Mouse (Mus musculus): ENCODE measurements around the gene Agap1. TPM values are rescaled to one million over a fixed set of nuclear protein-coding genes. Genes with fewer than 3 reads are reported as not detected.

Agap1 gene
- polyA plus RNA-seq, 1 experiment from 2014 or later = 10.8 TPM

- no peak overlapping the region for H3K27ac ChIP-seq (ENCODE audit: low read depth, low read length)
- no peak overlapping the region for H3K4me3 ChIP-seq (ENCODE audit: low read depth, low read length)
- H3K9ac ChIP-seq (ENCODE audit: low read depth, low read length) = no peak overlapping the region
- no peak overlapping the region for H3K4me2 ChIP-seq
- H3K4me1 ChIP-seq (ENCODE audit: control insufficient read depth, insufficient read depth, low read length) = 0 out of 2 replicates have a peak, but pooled peaks cover 2% of the 10 kb centered on the region
- no peaks in the 10 kb centered on the region for H3K9me3 ChIP-seq (replicated peaks; ENCODE audit: control insufficient read depth, low read length)
- no peak; the same call in 1 of the 2 replicates for ATAC-seq (replicated peaks; ENCODE audit: insufficient number of reproducible peaks, low FRiP score, low TSS enrichment)
- no peaks in the 10 kb centered on the region for H3K27me3 ChIP-seq (ENCODE audit: control insufficient read depth, insufficient read depth, low read length)
- H3K36me3 ChIP-seq (ENCODE audit: control insufficient read depth, insufficient read depth, low read length) = no peaks in the 10 kb centered on the region
- WGBS (ENCODE audit: insufficient replicate concordance) = 72% methylated on average over 13 of the region's 13 CpGs
Observed at GRCm38 (mm10) chr1:89730589-89731195, 276.1 kb downstream of the Agap1 start.

DNA sequence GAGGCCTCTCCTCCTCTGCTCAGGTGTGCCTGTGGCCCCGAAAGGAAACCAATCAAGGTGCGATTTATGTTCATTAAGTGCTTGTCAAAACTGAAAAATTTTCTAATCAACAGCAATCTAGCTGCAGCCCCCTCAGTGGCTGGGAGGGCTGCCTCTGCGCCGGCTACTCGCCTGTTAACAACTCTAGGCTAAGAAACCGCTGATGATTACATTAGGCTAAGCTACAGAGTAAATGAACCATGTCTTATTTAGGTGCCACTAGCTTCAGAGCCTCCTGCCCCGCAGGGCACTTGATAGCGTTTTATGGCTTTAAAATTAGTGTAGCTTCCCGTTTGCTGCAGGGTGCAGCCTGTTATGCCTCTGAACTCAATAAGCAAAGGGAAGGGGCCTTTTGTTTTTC, 279.8 kb downstream of the Agap1 start:
- WGBS (ENCODE audit: insufficient replicate concordance) = 77% methylated on average over 9 of the region's 9 CpGs
- Histone ChIP-seq H3K27ac (ENCODE audit: low read depth, low read length) (no peak overlapping the region), H3K4me3 (ENCODE audit: low read depth, low read length) (no peak overlapping the region), H3K27me3 (ENCODE audit: control insufficient read depth, insufficient read depth, low read length) (no peaks in the 10 kb centered on the region), H3K9me3 (replicated peaks; ENCODE audit: control insufficient read depth, low read length) (no peaks in the 10 kb centered on the region), H3K4me1 (ENCODE audit: control insufficient read depth, insufficient read depth, low read length) (0 out of 2 replicates have a peak, but pooled peaks cover 2% of the 10 kb centered on the region), H3K4me2 (no peak overlapping the region), H3K36me3 (ENCODE audit: control insufficient read depth, insufficient read depth, low read length) (no peaks in the 10 kb centered on the region), H3K9ac (ENCODE audit: low read depth, low read length) (no peak overlapping the region)
- ATAC-seq (replicated peaks; ENCODE audit: insufficient number of reproducible peaks, low FRiP score, low TSS enrichment) = no peak

GRCm38 (mm10) chr1:89735146-89735545, 280.5 kb downstream of the Agap1 start:
- Histone ChIP-seq H3K27ac (ENCODE audit: low read depth, low read length) (no peak overlapping the region), H3K4me1 (ENCODE audit: control insufficient read depth, insufficient read depth, low read length) (0 out of 2 replicates have a peak, but pooled peaks cover 5% of the 10 kb centered on the region), H3K9ac (ENCODE audit: low read depth, low read length) (no peak overlapping the region), H3K4me2 (no peak overlapping the region), H3K36me3 (ENCODE audit: control insufficient read depth, insufficient read depth, low read length) (no peaks in the 10 kb centered on the region), H3K27me3 (ENCODE audit: control insufficient read depth, insufficient read depth, low read length) (no peaks in the 10 kb centered on the region), H3K4me3 (ENCODE audit: low read depth, low read length) (no peak overlapping the region), H3K9me3 (replicated peaks; ENCODE audit: control insufficient read depth, low read length) (no peaks in the 10 kb centered on the region)
- 74% methylated on average over 6 of the region's 6 CpGs for WGBS (ENCODE audit: insufficient replicate concordance)
- ATAC-seq (replicated peaks; ENCODE audit: insufficient number of reproducible peaks, low FRiP score, low TSS enrichment) = no peak

DNA sequence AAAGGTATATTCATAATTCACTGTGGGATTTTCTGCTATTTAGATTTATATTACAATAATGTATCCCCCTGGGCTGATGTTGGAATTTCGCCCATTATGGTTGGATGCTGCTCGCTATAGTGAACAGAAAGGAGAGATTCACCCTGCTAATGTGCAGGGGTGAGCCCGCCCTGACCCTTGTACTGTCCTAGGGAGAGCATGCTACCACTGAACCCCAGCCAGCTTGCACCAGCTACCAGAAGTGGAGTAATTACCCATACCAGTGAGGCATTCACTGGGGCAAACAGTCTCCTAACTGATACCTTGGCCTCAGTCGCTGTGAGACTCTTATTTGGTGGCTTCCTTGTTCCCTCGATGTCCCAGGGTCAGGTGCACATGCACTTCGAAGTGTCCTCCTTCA, 281.4 kb downstream of the Agap1 start:
- no peak overlapping the region for H3K4me2 ChIP-seq
- no peaks in the 10 kb centered on the region for H3K27me3 ChIP-seq (ENCODE audit: control insufficient read depth, insufficient read depth, low read length)
- WGBS (ENCODE audit: insufficient replicate concordance) = 87% methylated on average over 6 of the region's 6 CpGs
- 0 out of 2 replicates have a peak, but pooled peaks cover 2% of the 10 kb centered on the region for H3K4me1 ChIP-seq (ENCODE audit: control insufficient read depth, insufficient read depth, low read length)
- H3K27ac ChIP-seq (ENCODE audit: low read depth, low read length) = no peak overlapping the region
- no peak overlapping the region for H3K9ac ChIP-seq (ENCODE audit: low read depth, low read length)
- no peaks in the 10 kb centered on the region for H3K9me3 ChIP-seq (replicated peaks; ENCODE audit: control insufficient read depth, low read length)
- H3K4me3 ChIP-seq (ENCODE audit: low read depth, low read length) = no peak overlapping the region
- ATAC-seq (replicated peaks; ENCODE audit: insufficient number of reproducible peaks, low FRiP score, low TSS enrichment) = no peak
- H3K36me3 ChIP-seq (ENCODE audit: control insufficient read depth, insufficient read depth, low read length) = no peaks in the 10 kb centered on the region

DNA sequence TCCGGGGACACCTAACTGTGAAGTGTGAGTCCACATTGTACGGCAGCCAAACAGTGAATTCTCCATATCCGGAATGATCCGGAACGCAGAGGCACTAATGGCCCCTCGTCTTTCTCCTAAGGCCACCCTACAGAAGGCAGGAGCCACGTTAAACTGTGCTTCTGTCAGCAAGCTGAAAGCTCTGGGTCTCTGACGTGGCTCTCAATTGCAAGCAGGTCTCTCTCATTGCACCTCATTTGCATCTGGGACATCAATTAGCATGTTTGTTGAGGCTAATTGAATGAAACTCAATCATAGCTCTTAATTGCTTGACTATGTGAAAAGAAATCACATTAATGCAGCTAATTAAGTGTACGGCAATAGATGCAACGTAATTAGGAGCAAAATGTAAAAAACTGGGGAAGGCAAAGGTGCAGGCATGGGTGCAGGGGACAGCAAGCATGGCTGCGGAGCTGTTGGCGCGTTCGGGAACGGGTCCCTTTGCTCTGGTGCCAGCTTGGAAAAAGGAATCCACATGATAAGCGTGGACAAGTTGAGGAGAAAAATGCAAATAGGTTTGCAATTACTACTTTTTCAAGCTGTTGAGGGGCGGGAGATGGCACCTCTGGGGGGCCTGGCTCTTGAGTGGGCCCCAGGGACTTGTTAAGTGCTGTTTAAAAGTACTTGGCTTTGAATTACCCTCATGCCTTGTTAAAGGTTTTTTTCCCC, 284.6 kb downstream of the Agap1 start:
- no peak overlapping the region for H3K27ac ChIP-seq (ENCODE audit: low read depth, low read length)
- H3K9me3 ChIP-seq (replicated peaks; ENCODE audit: control insufficient read depth, low read length) = no peaks in the 10 kb centered on the region
- no peak overlapping the region for H3K4me3 ChIP-seq (ENCODE audit: low read depth, low read length)
- 63% methylated on average over 17 of the region's 17 CpGs for WGBS (ENCODE audit: insufficient replicate concordance)
- 0 out of 2 replicates have a peak, but pooled peaks cover 2% of the 10 kb centered on the region for H3K4me1 ChIP-seq (ENCODE audit: control insufficient read depth, insufficient read depth, low read length)
- no peaks in the 10 kb centered on the region for H3K36me3 ChIP-seq (ENCODE audit: control insufficient read depth, insufficient read depth, low read length)
- H3K9ac ChIP-seq (ENCODE audit: low read depth, low read length) = no peak overlapping the region
- H3K27me3 ChIP-seq (ENCODE audit: control insufficient read depth, insufficient read depth, low read length) = no peaks in the 10 kb centered on the region
- H3K4me2 ChIP-seq = no peak overlapping the region
- ATAC-seq (replicated peaks; ENCODE audit: insufficient number of reproducible peaks, low FRiP score, low TSS enrichment) = no peak

- no peak overlapping the region for H3K9ac ChIP-seq (ENCODE audit: low read depth, low read length)
- no peaks in the 10 kb centered on the region for H3K9me3 ChIP-seq (replicated peaks; ENCODE audit: control insufficient read depth, low read length)
- H3K4me3 ChIP-seq (ENCODE audit: low read depth, low read length) = no peak overlapping the region
- H3K27me3 ChIP-seq (ENCODE audit: control insufficient read depth, insufficient read depth, low read length) = no peaks in the 10 kb centered on the region
- H3K4me1 ChIP-seq (ENCODE audit: control insufficient read depth, insufficient read depth, low read length) = 0 out of 2 replicates have a peak, but pooled peaks cover 2% of the 10 kb centered on the region
- no peak overlapping the region for H3K27ac ChIP-seq (ENCODE audit: low read depth, low read length)
- WGBS (ENCODE audit: insufficient replicate concordance) = 35% methylated on average over 3 of the region's 3 CpGs
- ATAC-seq (replicated peaks; ENCODE audit: insufficient number of reproducible peaks, low FRiP score, low TSS enrichment) = no peak
- no peak overlapping the region for H3K4me2 ChIP-seq
- no peaks in the 10 kb centered on the region for H3K36me3 ChIP-seq (ENCODE audit: control insufficient read depth, insufficient read depth, low read length)
Observed at GRCm38 (mm10) chr1:89739775-89740099, 285.1 kb downstream of the Agap1 start.

DNA sequence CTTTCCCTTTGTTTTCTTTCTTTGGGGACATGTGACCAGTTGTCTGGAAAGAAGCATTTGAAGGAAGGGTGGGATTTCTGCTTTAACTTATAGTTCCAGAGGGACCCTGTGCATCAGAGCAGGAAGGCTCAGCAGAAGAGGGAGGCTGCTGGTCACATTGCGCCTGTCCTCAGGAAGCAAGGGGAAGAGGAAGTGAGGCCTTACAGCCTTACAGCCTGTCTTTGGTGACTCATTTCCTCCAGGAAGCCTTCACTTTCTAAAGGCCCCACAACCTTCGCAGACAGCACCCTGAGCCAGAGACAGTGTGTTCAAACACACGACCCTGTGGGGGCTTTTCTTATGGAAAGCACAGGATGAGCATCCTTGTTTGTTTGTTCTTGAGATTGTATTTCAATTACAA, 287.8 kb downstream of the Agap1 start:
- no peak overlapping the region for H3K4me3 ChIP-seq (ENCODE audit: low read depth, low read length)
- 49% methylated on average over 3 of the region's 3 CpGs for WGBS (ENCODE audit: insufficient replicate concordance)
- no peak overlapping the region for H3K4me2 ChIP-seq
- no peak overlapping the region for H3K27ac ChIP-seq (ENCODE audit: low read depth, low read length)
- no peaks in the 10 kb centered on the region for H3K27me3 ChIP-seq (ENCODE audit: control insufficient read depth, insufficient read depth, low read length)
- H3K9ac ChIP-seq (ENCODE audit: low read depth, low read length) = no peak overlapping the region
- H3K9me3 ChIP-seq (replicated peaks; ENCODE audit: control insufficient read depth, low read length) = no peaks in the 10 kb centered on the region
- 0 out of 2 replicates have a peak, but pooled peaks cover 2% of the 10 kb centered on the region for H3K4me1 ChIP-seq (ENCODE audit: control insufficient read depth, insufficient read depth, low read length)
- H3K36me3 ChIP-seq (ENCODE audit: control insufficient read depth, insufficient read depth, low read length) = no peaks in the 10 kb centered on the region; the same call in 1 of the 2 replicates
- no peak for ATAC-seq (replicated peaks; ENCODE audit: insufficient number of reproducible peaks, low FRiP score, low TSS enrichment)

DNA sequence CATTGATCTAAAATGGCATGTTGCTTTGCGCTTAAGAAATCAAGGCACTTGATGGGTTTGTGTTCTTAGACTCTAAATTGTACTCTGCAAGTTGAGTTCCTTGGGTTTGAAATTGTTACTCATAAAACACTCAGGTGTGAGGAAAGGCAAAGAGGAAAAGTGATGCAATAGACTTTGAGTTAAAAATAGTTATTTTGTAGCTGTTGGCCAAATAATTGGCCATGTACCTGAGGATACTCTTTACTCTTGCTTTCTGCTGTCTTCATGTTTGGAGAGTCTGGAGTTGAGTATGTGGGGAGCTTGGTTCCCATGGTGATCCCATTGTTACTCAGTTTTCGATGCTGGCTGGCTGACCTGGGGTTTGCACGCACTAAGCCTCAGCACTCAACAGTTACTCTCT, 291.6 kb downstream of the Agap1 start:
- peaks cover 6% of the 10 kb centered on the region; the same call in 1 of the 2 replicates for H3K4me1 ChIP-seq (ENCODE audit: control insufficient read depth, insufficient read depth, low read length)
- no peaks in the 10 kb centered on the region; the same call in 1 of the 2 replicates for H3K36me3 ChIP-seq (ENCODE audit: control insufficient read depth, insufficient read depth, low read length)
- H3K27ac ChIP-seq (ENCODE audit: low read depth, low read length) = no peak overlapping the region
- no peak overlapping the region for H3K4me3 ChIP-seq (ENCODE audit: low read depth, low read length)
- H3K4me2 ChIP-seq = no peak overlapping the region
- no peak for ATAC-seq (replicated peaks; ENCODE audit: insufficient number of reproducible peaks, low FRiP score, low TSS enrichment)
- H3K9ac ChIP-seq (ENCODE audit: low read depth, low read length) = no peak overlapping the region
- H3K27me3 ChIP-seq (ENCODE audit: control insufficient read depth, insufficient read depth, low read length) = no peaks in the 10 kb centered on the region
- no peaks in the 10 kb centered on the region for H3K9me3 ChIP-seq (replicated peaks; ENCODE audit: control insufficient read depth, low read length)
- WGBS (ENCODE audit: insufficient replicate concordance) = 82% methylated on average over 3 of the region's 3 CpGs

- Histone ChIP-seq H3K27ac (ENCODE audit: low read depth, low read length) (no peak overlapping the region), H3K4me3 (ENCODE audit: low read depth, low read length) (no peak overlapping the region), H3K4me1 (ENCODE audit: control insufficient read depth, insufficient read depth, low read length) (peaks cover 6% of the 10 kb centered on the region), H3K9ac (ENCODE audit: low read depth, low read length) (no peak overlapping the region), H3K9me3 (replicated peaks; ENCODE audit: control insufficient read depth, low read length) (no peaks in the 10 kb centered on the region), H3K4me2 (no peak overlapping the region), H3K36me3 (ENCODE audit: control insufficient read depth, insufficient read depth, low read length) (no peaks in the 10 kb centered on the region; the same call in 1 of the 2 replicates), H3K27me3 (ENCODE audit: control insufficient read depth, insufficient read depth, low read length) (no peaks in the 10 kb centered on the region)
- no peak for ATAC-seq (replicated peaks; ENCODE audit: insufficient number of reproducible peaks, low FRiP score, low TSS enrichment)
Observed at GRCm38 (mm10) chr1:89749666-89750065, 295.1 kb downstream of the Agap1 start.

All from heart, embryonic 11.5 days (tissue).